27 mouse cellular contexts compared by ENCODE assay signal in genomic region chr17:47127571-47127970, GRCm38 (mm10).
DNase-seq lines count a peak whose midpoint lies in the region; ATAC-seq and TF ChIP-seq lines count a peak whose summit lies in the region.
"Had no signal": no experiment of that assay in that cellular context is flagged by ENCODE, and none has a peak within 500 bp of the region (broad histone marks: within the 10 kb centered on the region; RNA-seq: fewer than 3 reads in every experiment).

No protein-coding gene starts in this region.

- ATAC-seq in liver, postnatal 0 days = no peak
- ATAC-seq: forebrain, embryonic 13.5 days; forebrain, embryonic 16.5 days; hindbrain, postnatal 0 days; inflammation-experienced regulatory T-cells, adult 6 months; intestine, embryonic 16.5 days had no signal

- no peaks in the 10 kb centered on the region for H3K36me3 ChIP-seq in liver, adult 2 months (ENCODE audit: control insufficient read depth, insufficient read depth, low read length)
- H3K36me3 ChIP-seq in liver, postnatal 0 days (replicated peaks; ENCODE audit: insufficient read depth, low read length) = no peaks in the 10 kb centered on the region
- H3K36me3 ChIP-seq: forebrain, embryonic 10.5 days; G1E; heart, embryonic 12.5 days; heart, embryonic 15.5 days; hindbrain, embryonic 10.5 days had no signal

- 29% methylated on average over 3 of the region's 3 CpGs for WGBS in liver, adult 2 months
- 44% methylated on average over 3 of the region's 3 CpGs for WGBS in liver, postnatal 0 days (ENCODE audit: insufficient replicate concordance)

- no peaks in the 10 kb centered on the region for H3K9me3 ChIP-seq in liver, postnatal 0 days (ENCODE audit: low read length)
- H3K9me3 ChIP-seq: forebrain, embryonic 10.5 days; forebrain, embryonic 13.5 days; G1E; heart, embryonic 15.5 days; hindbrain, embryonic 10.5 days had no signal

- no peaks in the 10 kb centered on the region for H3K27me3 ChIP-seq in liver, adult 2 months (ENCODE audit: control insufficient read depth, insufficient read depth, low read length)
- H3K27me3 ChIP-seq in liver, postnatal 0 days (ENCODE audit: insufficient read depth, low read length) = no peaks in the 10 kb centered on the region
- H3K27me3 ChIP-seq: CH12.LX; forebrain, embryonic 13.5 days; heart, embryonic 12.5 days; heart, embryonic 15.5 days had no signal

- peak; percentile 13 for DNase-seq in liver, adult 2 months (ENCODE audit: extremely low read depth, low read depth, low spot score)
- no peak for DNase-seq in liver, postnatal 0 days
- peak; percentile 86 for DNase-seq in adrenal gland, adult 2 months
- peak; percentile 78 for DNase-seq in adrenal gland, postnatal 14 days
- no peak for DNase-seq in heart, adult 9 months (ENCODE audit: low spot score in 2 of 2)
- no peak for DNase-seq in heart, adult 11 months
- no peak for DNase-seq in layer of hippocampus, postnatal 14 days (ENCODE audit: low spot score in 2 of 2)
- DNase-seq: B cell, adult 2 months; cerebellum, adult 18-20 months; cerebellum, adult 9-10 months; cerebellum, postnatal 14 days; gastrocnemius, postnatal 10 days; gastrocnemius, postnatal 36 days; heart, postnatal 10 days; heart, postnatal 36 days had no signal

- TF ChIP-seq POLR2A in liver, adult 2 months (IDR thresholded peaks at IDR 0.05; ENCODE audit: extremely low read depth, insufficient read depth, low read length) = no peak

- H3K9ac ChIP-seq in liver, adult 2 months (ENCODE audit: low read depth, low read length) = no peak overlapping the region
- H3K9ac ChIP-seq in liver, postnatal 0 days (replicated peaks) = no peak overlapping the region
- H3K9ac ChIP-seq: forebrain, embryonic 13.5 days; heart, embryonic 12.5 days; heart, embryonic 15.5 days; hindbrain, embryonic 14.5 days had no signal

- no peak overlapping the region for H3K4me3 ChIP-seq in liver, adult 2 months (ENCODE audit: insufficient read depth, low read depth, low read length)
- H3K4me3 ChIP-seq in liver, postnatal 0 days (ENCODE audit: low read depth, low read length) = no peak overlapping the region
- H3K4me3 ChIP-seq: forebrain, embryonic 10.5 days; forebrain, embryonic 13.5 days; heart, embryonic 12.5 days; heart, embryonic 15.5 days; hindbrain, embryonic 10.5 days had no signal

- no peak overlapping the region for H3K27ac ChIP-seq in liver, adult 2 months (replicated peaks; ENCODE audit: insufficient read depth, low read depth, low read length)
- no peak overlapping the region for H3K27ac ChIP-seq in liver, postnatal 0 days (ENCODE audit: low read depth)
- H3K27ac ChIP-seq: forebrain, embryonic 10.5 days; forebrain, embryonic 13.5 days; heart, embryonic 15.5 days; hindbrain, embryonic 10.5 days; hindbrain, embryonic 14.5 days; hindbrain, postnatal 0 days had no signal

- TF ChIP-seq EP300 in liver, postnatal 0 days (IDR thresholded peaks at IDR 0.05; ENCODE audit: low read depth) = no peak

- no peak overlapping the region for H3K4me2 ChIP-seq in liver, postnatal 0 days (ENCODE audit: low read depth, low read length)
- H3K4me2 ChIP-seq: forebrain, embryonic 13.5 days; heart, embryonic 12.5 days; heart, embryonic 15.5 days; hindbrain, embryonic 14.5 days had no signal

- no peaks in the 10 kb centered on the region for H3K4me1 ChIP-seq in liver, adult 2 months (ENCODE audit: control insufficient read depth, insufficient read depth, low read length)
- no peaks in the 10 kb centered on the region for H3K4me1 ChIP-seq in liver, postnatal 0 days (ENCODE audit: insufficient read depth)
- H3K4me1 ChIP-seq: forebrain, embryonic 10.5 days; forebrain, embryonic 13.5 days; heart, embryonic 12.5 days; heart, embryonic 15.5 days; hindbrain, embryonic 10.5 days had no signal

- no peaks in the 10 kb centered on the region for H3K79me2 ChIP-seq in liver, adult 2 months (ENCODE audit: control insufficient read depth, insufficient read depth, low read length)

- TF ChIP-seq CTCF in liver, adult 2 months (IDR thresholded peaks at IDR 0.05; ENCODE audit: low read depth, low read length) = no peak
- TF ChIP-seq CTCF in liver, postnatal 0 days (IDR thresholded peaks at IDR 0.05; ENCODE audit: low read depth) = no peak

Comparison
In these comparisons a context has a peak if more than half of its experiments do, and no peak if none do; other contexts are left out.
1. DNase-seq: peak in liver, adult 2 months (single experiment), adrenal gland, adult 2 months (single experiment) and adrenal gland, postnatal 14 days (single experiment); none in liver, postnatal 0 days (single experiment), heart, adult 9 months (0 of 2), heart, adult 11 months (single experiment) and layer of hippocampus, postnatal 14 days (0 of 2).